Mouse (Mus musculus): ENCODE measurements around the gene Kcnj1.

DNA sequence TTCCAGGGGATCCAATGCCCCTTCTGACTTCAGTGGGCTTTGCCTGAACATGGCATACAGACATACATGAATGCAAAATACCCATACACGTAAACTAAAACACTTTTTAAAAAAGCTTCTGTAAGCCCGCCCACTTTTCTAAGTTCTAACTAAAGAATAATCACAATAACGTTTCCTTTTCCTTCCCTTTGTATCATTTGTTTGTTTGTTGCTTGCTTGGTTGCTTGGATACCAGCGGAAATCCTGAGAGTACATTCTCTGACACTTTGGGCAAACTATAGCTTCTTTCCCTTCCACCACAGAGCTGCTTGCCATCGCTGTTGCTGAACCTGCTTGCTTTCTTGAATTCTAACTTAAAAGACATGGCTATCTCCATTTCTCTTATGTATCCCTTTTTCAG is 41.1 kb upstream of the Kcnj1 start:
- TF ChIP-seq CTCF (IDR thresholded peaks at IDR 0.05; ENCODE audit: extremely low read depth, insufficient read depth, insufficient read length, insufficient replicate concordance) (no peak), POLR2A (IDR thresholded peaks at IDR 0.05; ENCODE audit: low read depth, low read length) (no peak)
